Mouse (Mus musculus): Measurements from ENCODE around the gene Cbfa2t3.

The Cbfa2t3 gene

DNA sequence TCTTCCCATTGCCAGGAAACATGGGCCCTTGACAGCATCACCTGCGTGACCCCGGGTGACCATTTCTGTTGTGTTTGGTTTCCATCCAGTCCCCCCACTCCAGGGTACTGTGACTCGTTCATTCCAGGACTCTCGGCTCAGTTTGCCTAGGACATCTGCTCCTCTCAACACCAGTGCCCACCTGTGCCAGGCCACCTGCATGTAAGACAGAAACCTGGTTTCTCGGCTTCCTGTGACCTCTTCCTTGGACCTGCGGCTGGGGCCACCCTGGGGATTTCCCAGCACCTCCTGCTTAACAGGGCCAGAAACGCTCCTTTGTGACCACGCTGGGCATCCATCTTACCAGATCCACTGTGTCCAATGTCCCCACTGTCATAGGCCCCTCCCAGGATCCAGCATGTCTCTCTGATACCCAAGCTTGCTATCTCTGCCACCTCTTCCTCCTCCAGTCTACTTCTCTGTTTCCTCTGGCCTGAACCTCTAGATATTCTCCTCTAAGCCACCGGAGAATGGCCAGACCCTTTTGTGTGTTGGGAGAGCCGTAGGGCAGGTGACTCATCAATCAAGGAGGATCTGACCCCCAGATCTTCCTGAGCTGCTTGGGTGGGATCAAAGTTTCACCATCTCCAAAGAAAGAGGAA, 19.1 kb upstream of the Cbfa2t3 start:
- DNase-seq: no peak

DNA sequence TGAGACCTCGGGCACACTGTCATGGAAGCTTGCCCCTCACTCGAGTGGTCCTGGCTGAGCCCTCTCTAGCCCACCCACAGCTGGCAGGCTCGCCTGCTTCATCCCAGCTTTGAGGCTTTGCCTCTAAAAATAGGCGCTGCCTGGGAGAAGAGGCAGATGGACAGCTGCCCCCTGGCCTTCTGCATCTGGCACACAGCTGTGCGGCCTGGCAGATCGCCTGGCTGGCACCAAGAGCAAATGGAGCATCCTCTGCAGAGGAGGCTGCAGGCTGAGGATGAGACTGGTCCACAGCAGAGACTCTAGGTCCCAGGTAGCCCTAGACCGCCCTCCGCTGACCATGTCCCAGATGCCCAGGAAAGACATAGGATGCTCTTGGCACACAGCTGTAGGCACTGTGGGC, 17.7 kb upstream of the Cbfa2t3 start:
- peak; percentile 63 to 69 for DNase-seq

DNA sequence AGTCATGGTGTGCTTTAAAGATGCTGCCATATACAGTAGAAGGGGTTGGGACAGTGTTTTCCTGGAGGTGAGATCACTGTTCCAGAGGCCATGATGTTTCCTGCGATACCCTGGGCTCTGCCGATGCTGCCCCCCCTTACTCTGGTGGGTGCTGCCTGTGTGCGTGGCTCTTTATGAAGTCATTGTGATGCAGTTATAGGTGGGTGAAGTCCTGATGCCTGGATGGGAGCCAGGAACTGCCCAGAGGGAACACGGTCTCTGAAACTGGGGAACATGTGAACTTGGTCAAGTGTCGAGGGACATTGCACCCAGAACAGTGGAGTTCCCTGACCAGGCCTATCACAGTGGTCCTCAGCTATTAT, 14.2 kb upstream of the Cbfa2t3 start:
- DNase-seq: no peak

DNA sequence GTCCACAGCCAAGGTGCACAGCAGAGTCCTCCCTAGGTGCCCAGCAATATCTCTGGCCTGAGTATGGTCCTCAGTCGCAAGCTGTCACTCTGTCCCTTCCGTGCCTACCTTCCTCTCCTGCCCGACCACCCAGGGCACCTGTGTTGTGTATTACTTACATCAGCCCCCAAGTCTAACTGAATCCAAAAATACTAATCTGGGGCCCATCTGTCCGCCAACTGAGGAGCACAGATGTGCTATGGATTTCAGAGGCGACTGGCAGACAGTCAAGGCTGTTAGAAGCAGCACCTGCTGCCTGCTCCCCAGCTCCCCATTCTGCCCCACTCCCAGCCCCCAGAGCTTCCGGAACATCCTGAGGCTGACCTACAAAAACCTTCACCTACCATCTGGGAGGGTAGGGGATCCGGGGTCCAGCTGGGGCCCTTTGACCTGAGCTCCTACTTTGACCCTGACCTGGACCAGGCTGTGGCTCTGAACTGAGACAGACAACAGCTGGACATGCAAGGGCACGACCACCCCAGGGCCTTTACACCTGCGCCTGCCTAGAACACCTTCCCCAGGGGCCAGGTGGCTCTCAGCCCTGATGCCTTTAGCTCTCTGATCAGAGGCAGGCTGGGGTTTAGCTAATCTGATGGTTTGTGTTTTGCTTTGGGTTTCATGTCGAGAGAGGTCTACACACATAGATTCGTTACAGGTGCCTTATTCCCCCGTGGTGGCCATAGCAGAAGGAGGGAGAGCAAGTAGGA, 13.7 kb upstream of the Cbfa2t3 start:
- peak; percentile 45 to 59 for DNase-seq

DNA sequence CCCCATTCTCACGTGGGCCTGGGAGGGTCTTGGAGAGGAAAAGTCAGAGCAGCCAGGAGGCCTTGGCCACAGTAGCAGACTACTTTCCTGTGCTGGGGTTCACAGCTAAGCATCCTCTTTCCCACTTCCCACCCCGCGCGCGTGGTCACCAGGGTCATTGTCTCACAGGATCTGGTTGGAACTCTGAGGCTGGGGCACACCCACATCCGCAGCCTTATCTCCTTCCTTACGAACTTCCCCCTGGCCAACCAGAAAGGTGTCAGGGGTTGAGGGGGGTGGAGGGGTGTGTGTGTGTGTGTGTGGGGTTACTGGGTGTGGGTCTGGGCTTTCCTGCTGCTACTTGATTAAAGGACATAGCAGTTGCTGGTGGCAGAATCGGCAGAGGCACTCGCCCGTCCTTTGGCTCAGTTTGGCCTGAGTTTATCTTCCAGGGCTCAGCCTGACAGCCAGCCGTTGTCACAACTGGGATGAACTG, 13.0 kb upstream of the Cbfa2t3 start:
- peak; percentile 26 to 49 for DNase-seq

- no peak for DNase-seq
These were observed 12.6 kb upstream of the Cbfa2t3 start for GRCm38 (mm10) chr8:122711480-122711879.

DNA sequence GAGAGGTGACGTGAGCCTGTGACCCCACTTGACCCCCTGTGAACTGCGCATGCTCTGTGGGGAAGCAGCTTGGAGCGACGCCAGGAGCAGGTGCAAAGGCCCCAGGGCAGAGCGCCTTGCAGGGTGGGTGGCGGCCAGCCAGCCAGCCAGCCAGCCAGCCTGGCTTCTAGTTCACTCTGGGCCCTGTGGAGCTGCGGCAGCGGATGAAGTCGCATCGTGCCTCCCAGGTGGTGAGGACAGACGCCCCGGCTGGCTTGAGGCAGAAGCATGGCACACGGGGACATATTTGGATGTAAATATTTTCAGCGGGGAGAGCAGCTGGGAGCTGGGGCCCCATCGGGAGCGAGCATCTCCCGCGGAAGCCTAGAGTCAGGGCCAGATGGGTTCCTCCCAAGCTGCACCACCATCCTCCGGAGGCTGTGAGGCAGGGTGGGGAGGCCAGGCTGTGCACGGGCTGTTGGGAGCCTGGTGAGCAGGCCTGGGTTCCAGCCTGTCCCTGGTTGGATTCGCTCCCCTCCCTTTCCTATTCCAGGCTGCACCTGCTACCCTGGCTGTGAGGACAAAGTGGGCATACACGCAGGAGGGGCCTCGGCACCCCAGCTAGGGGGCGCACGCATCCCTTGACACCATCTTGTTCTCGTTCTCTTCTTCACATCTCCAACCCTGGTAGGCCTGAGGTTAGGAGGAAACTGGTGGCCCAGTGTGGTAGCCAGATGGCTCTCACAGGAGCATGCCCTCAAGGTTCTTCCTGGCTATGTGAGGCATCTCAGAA, 10.6 kb upstream of the Cbfa2t3 start:
- peak; percentile 79 to 83 for DNase-seq

GRCm38 (mm10) chr8:122707184-122707583, 8.3 kb upstream of the Cbfa2t3 start:
- no peak for DNase-seq

- DNase-seq: peak; percentile 37 to 43
These were observed 7.1 kb upstream of the Cbfa2t3 start for GRCm38 (mm10) chr8:122705901-122706561.

DNA sequence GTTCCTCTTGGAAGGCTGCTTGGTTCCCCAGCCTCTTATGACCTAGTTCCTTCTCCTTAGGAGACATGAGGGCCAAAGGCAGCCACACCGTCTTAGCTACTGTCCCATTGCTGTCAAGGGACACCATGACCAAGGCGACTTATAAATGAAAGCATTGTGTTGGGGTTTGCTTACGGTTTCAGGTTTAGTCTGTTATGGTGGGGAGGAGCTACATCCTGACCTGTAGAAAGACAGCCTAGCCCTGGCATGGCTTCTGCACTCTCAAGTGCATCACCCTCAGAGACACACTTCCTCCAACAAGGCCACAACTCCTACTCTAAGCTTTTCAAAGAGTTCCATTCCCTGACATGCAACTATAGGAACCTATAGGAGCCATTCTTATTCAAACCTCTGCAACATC, 5.7 kb upstream of the Cbfa2t3 start:
- DNase-seq: no peak

GRCm38 (mm10) chr8:122702957-122703356, 4.0 kb upstream of the Cbfa2t3 start:
- no peak for DNase-seq

GRCm38 (mm10) chr8:122702301-122702941, 3.5 kb upstream of the Cbfa2t3 start:
- no peak for DNase-seq

GRCm38 (mm10) chr8:122701441-122702185, 2.7 kb upstream of the Cbfa2t3 start:
- DNase-seq: no peak

DNA sequence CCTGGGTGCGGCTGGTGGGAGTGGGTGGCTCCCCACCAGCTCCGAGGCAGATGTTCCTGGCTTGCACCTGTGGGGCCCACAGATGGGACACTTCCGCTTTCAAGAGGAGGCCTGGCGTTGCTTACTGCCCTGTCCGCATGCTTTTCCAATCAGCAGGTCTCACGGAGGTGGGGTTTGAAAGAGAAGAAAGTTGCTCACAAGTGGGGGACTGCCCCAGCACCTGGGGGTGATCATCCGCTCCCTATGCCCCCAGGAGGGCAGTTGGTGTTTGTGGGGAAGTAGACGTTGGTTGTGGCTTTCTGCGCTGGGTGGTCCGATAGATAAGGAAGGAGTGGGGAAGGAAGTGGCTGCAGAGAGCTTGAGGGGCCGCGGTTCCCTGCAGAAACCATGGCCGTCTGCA, 1.7 kb upstream of the Cbfa2t3 start:
- DNase-seq: no peak

GRCm38 (mm10) chr8:122698254-122698768, 598 bp downstream of the Cbfa2t3 start:
- no peak for DNase-seq

DNA sequence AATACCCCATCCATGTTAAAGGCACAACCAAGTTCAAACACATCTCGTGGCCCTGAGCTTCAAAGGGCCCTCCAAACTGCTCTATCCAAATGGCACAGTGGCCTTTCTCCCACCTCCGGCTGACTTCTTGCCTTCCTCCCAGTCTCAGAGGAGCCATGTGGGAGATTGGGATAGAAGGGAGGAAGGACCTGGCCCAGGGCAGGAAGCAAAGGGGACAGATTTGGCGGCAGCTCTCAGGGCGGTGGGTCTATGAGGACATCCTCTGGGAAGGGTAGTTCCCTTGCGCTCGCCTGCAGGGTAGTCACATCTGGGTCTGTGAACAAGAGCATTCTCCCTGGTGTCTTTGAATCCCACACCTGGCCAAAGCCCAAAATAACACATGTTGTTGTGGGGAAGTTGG, 1.3 kb downstream of the Cbfa2t3 start:
- no peak for DNase-seq

GRCm38 (mm10) chr8:122697181-122697581, 1.7 kb downstream of the Cbfa2t3 start:
- peak; percentile 66 to 82 for DNase-seq

DNA sequence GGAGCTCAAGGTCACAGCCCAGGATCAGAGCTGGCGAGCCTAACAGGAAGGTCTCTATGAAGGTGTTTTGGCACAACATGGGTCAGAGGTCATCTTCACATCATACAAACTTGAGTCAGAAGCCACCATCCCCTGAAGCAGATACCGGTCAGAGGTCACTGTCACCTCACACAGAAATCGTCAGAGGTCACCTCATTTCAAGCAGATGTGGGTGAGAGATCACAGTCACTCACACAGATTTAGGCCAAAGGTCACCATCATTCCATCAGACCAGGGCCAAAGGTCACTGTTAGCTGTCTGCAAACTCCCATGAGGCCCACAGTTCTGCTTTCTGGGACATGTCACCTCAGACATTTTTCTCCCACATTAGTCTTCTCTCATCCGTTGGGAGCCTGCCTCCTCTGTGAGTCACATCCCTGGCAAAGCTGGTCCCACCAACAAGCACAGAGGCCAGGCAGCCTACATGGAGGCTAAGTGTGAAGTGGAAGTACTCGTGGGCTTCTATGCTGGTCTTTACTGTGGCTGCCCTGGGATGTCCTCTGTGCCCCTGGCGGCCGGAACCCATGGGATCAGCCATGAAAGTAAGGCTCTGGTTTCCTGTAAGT, 3.4 kb downstream of the Cbfa2t3 start:
- no peak for DNase-seq

DNA sequence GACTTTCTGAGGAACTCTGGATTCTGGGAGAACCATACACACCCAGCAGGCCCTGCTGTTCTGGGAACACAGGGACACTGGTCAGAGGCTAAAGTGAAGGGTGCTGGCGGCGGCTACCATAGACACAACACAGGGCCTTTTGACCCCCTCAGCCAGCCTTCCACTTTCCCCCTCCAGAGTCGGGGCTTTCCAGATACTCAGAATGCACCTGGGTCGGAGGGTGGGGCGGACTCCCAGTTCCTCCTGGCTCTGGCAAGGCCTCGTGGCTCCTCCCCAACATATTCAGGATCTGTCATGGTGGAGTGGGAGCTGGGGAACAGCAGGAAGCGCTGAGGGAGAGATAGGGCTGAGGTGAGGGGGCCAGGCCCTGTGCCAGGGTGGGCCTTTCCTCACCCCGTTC, 6.8 kb downstream of the Cbfa2t3 start:
- no peak for DNase-seq

GRCm38 (mm10) chr8:122691018-122691417, 7.9 kb downstream of the Cbfa2t3 start:
- peak; percentile 69 to 81 for DNase-seq

DNA sequence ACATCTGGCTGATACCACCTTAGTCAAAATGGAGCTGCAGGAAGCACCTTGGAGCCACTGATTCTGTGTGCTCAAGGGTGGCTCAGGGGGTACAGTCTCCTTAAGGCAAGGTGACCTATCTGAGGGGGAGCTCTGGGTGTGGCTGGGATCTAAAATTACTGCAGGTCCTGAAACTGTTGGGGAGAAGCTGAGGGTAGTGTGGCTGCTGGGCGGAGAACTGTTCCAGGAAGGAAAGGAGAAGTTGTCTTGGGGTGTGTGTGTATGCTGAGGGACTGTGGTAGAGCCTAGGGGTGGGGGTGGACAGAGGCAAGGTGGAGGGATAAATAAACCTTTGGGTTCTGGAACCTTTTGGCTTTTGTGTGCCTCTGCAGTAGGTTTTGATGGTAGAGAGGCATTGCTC, 9.6 kb downstream of the Cbfa2t3 start:
- no peak for DNase-seq

Measured in cerebellum, postnatal 10 days (tissue).